Mouse (Mus musculus) megakaryocyte, embryonic 14.5 days (primary cell): ENCODE data around the gene Fgfr2. TPM values are rescaled to one million over a fixed set of nuclear protein-coding genes. Genes with fewer than 3 reads are reported as not detected.

Source experiments
- H3K27me3 ChIP-seq: replicated peaks from 2 replicates; pipeline ENCODE3; 2012; ENCODE audit warnings: inconsistent platforms
- H3K36me3 ChIP-seq: replicated peaks from 2 replicates; pipeline ENCODE3; 2012; ENCODE audit warnings: low read length, inconsistent platforms, mixed read lengths
- H3K4me1 ChIP-seq: 2 replicates; pipeline ENCODE4 v1.6.1; 2012; ENCODE audit warnings: inconsistent platforms
- H3K4me3 ChIP-seq: replicated peaks from 2 replicates; pipeline ENCODE3; 2012; ENCODE audit warnings: moderate library complexity, mild to moderate bottlenecking, inconsistent platforms
- H3K9me3 ChIP-seq: 2 replicates; pipeline ENCODE4 v1.6.1; 2012; ENCODE audit warnings: inconsistent platforms
- FLI1 ChIP-seq: IDR thresholded peaks from 2 replicates; pipeline ENCODE4 v1.6.1; 2012; ENCODE audit warnings: low read length, inconsistent platforms, mixed read lengths
- GATA1 ChIP-seq: IDR thresholded peaks from 3 replicates; pipeline ENCODE4 v1.6.1; 2012; ENCODE audit warnings: mixed read lengths, low read length, inconsistent platforms, borderline replicate concordance
- polyA plus RNA-seq: library from polyadenylated mRNA; stranded (reverse); fragments of >175 nt; gene quantifications from 2 replicates; pipeline ENCODE4 v1.2.3, GENCODE M21; 2012; ENCODE audit warnings: low replicate concordance; ENCODE audit not compliant: insufficient read depth

Fgfr2 gene
- polyA plus RNA-seq, 1 experiment: 0.45 TPM

DNA sequence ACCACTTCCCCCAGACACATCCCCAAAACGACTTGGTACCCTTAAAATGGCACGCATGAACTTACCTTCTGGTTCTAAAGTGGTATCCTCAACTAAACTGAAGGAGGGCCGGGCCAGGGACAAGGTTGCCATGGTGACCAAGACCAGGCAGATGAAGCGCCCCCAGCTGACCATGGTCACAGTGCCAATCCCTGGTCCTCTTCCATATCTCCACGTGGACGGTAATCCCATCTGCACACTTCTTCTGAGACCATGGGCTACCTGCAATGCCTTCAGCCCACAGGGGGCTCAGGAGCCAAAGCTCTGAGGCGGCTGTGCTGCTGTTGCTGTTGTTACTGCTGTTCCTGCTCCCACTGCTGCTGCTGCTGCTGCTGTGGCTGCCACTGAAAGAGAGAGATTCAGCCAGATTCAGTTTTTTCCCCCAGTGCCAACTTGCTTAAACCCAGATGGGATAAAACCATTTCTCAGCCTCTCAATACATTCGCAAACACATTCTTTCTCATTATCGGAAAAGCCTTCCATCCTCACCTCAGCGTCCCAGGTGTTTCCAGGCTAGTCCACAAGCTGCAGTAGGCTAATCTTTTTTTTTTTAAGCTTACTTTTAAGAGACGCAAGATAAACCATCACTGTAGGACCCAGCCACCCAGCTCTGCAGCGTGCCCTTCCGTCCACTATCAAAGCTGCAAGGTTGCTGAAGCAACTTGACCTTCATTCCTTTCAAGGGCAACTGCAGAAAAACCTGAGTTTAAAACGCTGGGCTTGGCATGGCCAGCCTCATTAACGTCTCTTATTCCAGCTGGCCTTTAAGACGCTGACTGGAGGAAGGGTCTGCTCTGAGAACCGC is 2861.2 kb downstream of the Fgfr2 start:
- peaks cover 17% of the 10 kb centered on the region for H3K4me1 ChIP-seq
- no peak for TF ChIP-seq FLI1
- TF ChIP-seq GATA1: no peak
- peaks cover 3% of the 10 kb centered on the region; the same call in 1 of the 2 replicates for H3K9me3 ChIP-seq
- no peaks in the 10 kb centered on the region for H3K36me3 ChIP-seq
- H3K4me3 ChIP-seq: no peak overlapping the region
- peaks cover 71% of the 10 kb centered on the region for H3K27me3 ChIP-seq

DNA sequence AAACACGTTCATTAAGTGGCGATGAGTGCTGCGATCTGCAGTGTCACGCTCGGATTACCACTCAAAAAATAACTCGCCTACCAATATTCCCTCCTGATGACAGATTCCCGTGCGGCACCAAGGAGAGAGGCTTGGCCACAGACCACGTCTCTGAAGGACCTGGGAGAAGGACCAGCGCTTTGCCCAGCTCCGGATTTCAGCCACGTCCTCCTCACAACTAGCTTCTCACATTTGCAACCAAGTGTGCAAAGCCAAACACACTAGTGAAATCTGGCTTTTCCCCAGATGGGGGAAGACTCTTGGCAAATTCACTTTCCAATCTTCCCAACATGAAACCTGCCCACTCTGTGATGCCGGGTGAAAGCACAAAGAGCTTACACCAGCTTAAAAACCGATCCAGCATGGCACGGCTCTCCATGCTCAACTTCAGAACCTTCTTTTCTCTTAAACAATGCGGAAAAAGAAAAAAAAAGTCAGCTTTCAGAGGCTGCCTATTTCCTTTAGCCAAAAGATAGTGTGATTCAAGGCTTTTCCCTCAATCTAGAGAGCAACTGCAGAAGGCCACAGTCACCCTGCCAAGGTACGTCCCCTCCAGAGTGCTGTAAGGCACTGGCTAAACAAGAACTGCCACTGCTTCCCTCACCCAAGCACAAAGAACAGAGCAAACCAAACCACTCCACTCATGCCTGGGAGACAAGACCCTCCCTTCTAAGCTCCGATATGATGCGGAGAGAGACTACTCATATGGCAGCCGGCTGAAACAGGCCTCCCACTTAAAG is 2862.1 kb downstream of the Fgfr2 start:
- peaks cover 13% of the 10 kb centered on the region for H3K4me1 ChIP-seq
- no peaks in the 10 kb centered on the region; the same call in 1 of the 2 replicates for H3K9me3 ChIP-seq
- no peak overlapping the region for H3K4me3 ChIP-seq
- no peak for TF ChIP-seq FLI1
- TF ChIP-seq GATA1: no peak
- H3K27me3 ChIP-seq: peaks cover 63% of the 10 kb centered on the region
- no peaks in the 10 kb centered on the region for H3K36me3 ChIP-seq

DNA sequence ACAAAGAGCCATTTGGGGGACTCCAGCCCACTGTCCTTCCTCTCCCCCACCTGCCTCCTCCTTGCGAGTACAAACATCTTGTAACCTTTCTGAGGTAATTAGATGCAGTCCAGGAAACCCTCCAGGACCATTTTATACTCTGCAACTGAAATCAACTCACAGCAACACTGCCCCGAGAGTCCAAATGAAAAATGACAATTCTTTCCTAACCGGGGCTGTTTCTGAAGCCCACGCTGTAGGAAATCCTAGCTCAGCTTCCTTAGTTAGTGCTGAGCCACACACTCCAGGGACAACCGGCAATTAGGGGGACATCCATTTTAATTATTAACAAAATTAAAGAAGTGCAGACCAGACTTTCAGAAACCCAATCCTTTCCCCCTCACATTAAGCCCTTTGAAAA is 2863.1 kb downstream of the Fgfr2 start:
- no peaks in the 10 kb centered on the region for H3K36me3 ChIP-seq
- peaks cover 2% of the 10 kb centered on the region; the same call in 1 of the 2 replicates for H3K4me1 ChIP-seq
- no peak overlapping the region for H3K4me3 ChIP-seq
- H3K9me3 ChIP-seq: no peaks in the 10 kb centered on the region
- TF ChIP-seq FLI1 (no peak), GATA1 (no peak)
- peaks cover 53% of the 10 kb centered on the region for H3K27me3 ChIP-seq

DNA sequence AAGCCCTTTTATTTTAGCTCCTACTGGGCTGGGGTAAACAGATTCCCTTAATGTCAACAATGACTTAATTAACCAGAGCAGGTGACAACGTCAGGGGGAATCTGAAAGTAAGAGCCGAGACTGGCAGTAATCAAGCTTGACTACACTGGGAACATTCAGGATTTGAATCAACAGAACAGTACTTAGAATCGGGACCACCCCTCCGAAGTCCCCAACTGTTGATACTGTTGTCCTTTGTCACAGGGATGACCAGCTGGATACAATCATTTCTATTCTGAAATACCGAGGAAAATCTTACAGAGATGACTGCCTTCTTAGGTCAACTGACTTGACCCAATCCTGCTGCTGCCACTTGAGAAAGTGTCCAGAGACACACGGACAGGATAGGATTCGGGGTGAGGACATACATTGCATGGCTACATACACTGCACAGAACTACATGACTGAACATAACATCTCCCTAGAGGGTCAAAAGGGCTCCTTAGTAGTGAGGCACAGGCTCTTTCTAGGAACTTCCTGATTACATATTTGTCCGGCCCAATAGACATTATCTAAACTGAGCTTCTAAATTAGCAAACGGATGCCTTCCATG is 2864.3 kb downstream of the Fgfr2 start:
- Histone ChIP-seq H3K27me3 (peaks cover 40% of the 10 kb centered on the region), H3K4me1 (no peaks in the 10 kb centered on the region), H3K4me3 (no peak overlapping the region), H3K9me3 (0 out of 2 replicates have a peak, but pooled peaks cover 2% of the 10 kb centered on the region), H3K36me3 (no peaks in the 10 kb centered on the region)
- TF ChIP-seq GATA1 (no peak), FLI1 (no peak)

DNA sequence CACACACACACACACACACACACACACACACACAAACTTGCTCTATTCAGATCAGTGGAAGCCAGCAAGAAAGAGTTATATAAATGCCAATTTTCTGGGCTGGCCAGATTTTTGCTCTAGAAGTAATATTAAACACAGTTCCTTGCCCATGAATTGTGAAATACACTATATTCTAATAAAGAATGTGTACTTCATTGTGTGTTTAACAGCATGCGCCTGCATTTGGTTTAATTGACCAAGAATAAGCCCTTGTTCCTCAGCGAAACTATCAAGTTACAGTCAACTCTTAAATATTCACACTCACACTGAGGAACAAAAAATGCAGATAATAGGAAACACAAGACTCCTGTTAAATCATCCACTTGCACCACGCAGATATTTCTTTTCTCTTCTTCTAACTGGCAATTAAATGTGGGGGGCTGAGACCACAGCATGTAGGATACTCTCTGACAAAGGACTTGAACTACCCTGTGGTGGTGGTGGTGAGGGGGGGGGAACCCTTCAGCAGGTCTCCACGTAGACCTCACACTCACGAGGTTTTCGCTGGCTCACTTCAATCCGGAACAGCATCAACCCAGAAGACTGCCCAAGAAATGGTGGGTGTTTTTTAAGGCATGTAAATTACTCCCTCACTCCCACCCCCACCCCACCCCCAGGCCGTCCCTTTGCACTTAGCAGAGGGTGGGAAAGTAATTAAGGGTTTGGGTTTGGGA is 2865.0 kb downstream of the Fgfr2 start:
- 0 out of 2 replicates have a peak, but pooled peaks cover 2% of the 10 kb centered on the region for H3K9me3 ChIP-seq
- TF ChIP-seq FLI1: no peak
- no peak for TF ChIP-seq GATA1
- peaks cover 33% of the 10 kb centered on the region for H3K27me3 ChIP-seq
- no peaks in the 10 kb centered on the region for H3K4me1 ChIP-seq
- no peaks in the 10 kb centered on the region for H3K36me3 ChIP-seq
- H3K4me3 ChIP-seq: no peak overlapping the region

DNA sequence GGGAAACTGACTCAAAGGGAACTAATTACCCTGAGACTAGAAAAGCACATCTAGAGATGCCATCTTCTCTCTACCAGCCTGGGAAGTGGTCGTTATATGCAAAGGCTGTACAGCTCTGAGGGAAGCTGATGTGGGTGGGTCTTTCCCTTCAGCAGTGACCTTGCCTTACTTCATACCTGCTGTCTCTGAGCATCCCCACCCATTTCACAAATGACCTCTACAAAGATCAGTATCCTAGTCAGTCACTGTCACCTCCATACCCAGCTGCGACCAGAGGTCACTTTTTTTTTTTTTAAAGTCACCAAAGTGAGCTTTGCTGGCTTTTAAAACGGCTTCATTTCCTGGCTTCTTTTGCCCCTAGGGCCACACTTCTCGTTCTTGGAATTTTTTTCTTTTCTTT is 2869.9 kb downstream of the Fgfr2 start:
- Histone ChIP-seq H3K4me3 (no peak overlapping the region), H3K4me1 (no peaks in the 10 kb centered on the region), H3K27me3 (no peaks in the 10 kb centered on the region), H3K9me3 (0 out of 2 replicates have a peak, but pooled peaks cover 2% of the 10 kb centered on the region), H3K36me3 (no peaks in the 10 kb centered on the region)
- TF ChIP-seq FLI1: no peak

DNA sequence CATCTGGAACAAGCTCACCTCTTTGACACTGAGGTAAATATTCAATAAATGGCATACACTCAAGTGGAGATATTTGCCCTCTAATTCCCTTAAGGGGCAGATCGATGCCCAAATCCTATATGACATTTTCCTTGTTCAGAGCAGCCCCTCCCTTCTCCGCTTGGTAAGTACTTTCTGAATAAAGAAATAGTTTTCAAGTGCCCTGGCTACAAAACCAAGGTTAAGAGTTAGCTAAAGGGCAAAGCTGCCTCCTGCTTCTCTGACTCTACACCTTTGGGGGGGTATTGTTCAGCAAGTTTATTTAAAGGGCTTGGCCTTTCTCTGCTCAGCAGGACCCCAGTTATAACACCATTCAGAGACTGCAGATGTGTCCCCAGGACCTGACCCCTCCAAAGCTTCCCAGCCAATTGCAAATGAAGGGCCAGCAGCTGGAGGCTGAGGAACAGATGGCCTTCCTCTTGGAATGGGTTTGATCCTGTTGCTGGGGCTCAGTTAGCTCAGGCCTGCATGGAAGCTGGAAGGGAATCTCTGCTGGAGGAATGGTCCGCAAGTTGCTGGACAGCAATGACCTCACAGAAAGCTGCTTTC is 2871.1 kb downstream of the Fgfr2 start:
- Histone ChIP-seq H3K36me3 (no peaks in the 10 kb centered on the region), H3K9me3 (0 out of 2 replicates have a peak, but pooled peaks cover 2% of the 10 kb centered on the region)
- TF ChIP-seq FLI1: no peak
- TF ChIP-seq GATA1: no peak

DNA sequence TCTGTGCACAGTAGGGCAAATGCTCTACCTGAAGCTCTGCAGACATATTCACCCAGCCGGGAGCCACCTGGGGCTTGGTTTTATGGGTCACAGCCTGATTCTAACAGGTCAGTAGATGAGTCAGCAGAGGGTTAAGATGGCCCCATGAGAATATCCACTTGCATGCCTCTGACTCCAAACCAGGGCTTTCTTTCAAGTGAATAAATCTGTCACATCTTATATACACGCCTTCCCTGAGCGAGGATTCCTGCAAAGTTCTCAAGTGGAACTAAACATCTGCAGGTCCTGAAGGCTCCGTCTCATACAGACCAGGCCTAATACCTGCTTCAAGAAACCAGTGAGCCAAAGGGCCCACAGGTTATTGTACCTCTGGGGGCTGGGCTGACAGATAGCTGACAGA is 2872.2 kb downstream of the Fgfr2 start:
- H3K4me3 ChIP-seq: no peak overlapping the region
- 0 out of 2 replicates have a peak, but pooled peaks cover 7% of the 10 kb centered on the region for H3K9me3 ChIP-seq
- H3K27me3 ChIP-seq: no peaks in the 10 kb centered on the region
- H3K36me3 ChIP-seq: no peaks in the 10 kb centered on the region
- TF ChIP-seq GATA1: no peak
- TF ChIP-seq FLI1: no peak
- no peaks in the 10 kb centered on the region for H3K4me1 ChIP-seq

More for the DNA sequence above, 2871.1 kb downstream of the Fgfr2 start:
- Histone ChIP-seq H3K4me3 (no peak overlapping the region), H3K4me1 (no peaks in the 10 kb centered on the region), H3K27me3 (no peaks in the 10 kb centered on the region)

DNA sequence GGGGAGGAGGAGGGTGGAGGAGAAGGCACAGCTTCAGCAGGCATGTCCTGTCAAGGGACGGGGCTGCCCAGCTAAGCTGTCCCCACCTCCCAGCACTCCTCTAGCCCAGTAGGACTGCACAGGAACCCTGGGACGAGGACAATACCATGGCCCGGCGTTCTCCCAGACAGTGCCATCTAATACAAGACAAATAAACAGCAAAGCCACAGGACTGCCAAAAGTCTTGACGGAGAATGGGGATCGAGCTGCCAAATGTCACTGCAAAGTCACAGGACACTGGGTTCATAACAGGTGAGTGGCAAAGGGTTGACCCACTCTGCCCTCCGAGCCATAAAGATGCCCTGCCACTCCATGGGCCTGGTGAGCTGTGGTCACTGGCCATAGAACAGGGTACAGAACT is 2874.7 kb downstream of the Fgfr2 start:
- no peak for TF ChIP-seq FLI1
- no peak for TF ChIP-seq GATA1
- Histone ChIP-seq H3K9me3 (0 out of 2 replicates have a peak, but pooled peaks cover 5% of the 10 kb centered on the region), H3K27me3 (no peaks in the 10 kb centered on the region)

More for the DNA sequence above, 2874.7 kb downstream of the Fgfr2 start:
- peak overlapping the region; percentile 51 for H3K4me3 ChIP-seq
- no peaks in the 10 kb centered on the region for H3K36me3 ChIP-seq
- no peaks in the 10 kb centered on the region for H3K4me1 ChIP-seq
